Mouse (Mus musculus) erythroblast, embryonic 14.5 days (primary cell): ENCODE data around the gene Apom.

Source experiments
- GATA1 ChIP-seq: IDR thresholded peaks from 2 replicates; pipeline ENCODE4 v1.6.1; 2012; ENCODE audit warnings: low read length, inconsistent platforms, mixed read lengths
- TAL1 ChIP-seq: IDR thresholded peaks from 3 replicates; pipeline ENCODE4 v1.6.1; 2012; ENCODE audit warnings: low read length, inconsistent platforms, mixed read lengths

- TF ChIP-seq TAL1 (no peak), GATA1 (no peak)
Observed at GRCm38 (mm10) chr17:35121871-35122303, 10.0 kb downstream of the Apom start, which contains the start of gene Csnk2b.
